Mouse (Mus musculus): ENCODE measurements at regions not wholly inside any gene's neighbourhood (a gene's known extent, or its start where the extent isn't known, plus 50 kb on each side); places are given as distances from the start of the nearest gene placed in this dataset.

DNA sequence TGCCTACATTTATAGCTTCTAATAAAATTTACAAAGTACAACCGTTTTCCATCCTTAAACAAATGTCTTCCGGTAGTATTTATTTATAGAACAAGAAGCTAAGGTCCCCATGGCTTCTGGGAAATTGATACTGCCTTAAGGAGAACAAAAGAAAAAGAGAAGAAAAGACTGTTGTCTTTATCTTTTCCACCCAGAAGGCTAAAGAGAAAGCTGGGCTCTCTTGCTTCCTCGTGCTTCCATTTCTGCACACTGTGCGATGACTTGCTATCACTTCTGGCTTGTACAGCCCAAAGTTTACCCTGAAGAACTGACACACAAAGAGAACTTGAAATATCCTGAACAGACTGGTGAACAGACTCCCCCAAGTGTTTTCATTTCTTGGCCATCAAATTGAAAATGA is 157.2 kb downstream of the P2ry1 start:
- TF ChIP-seq CTCF (IDR thresholded peaks at IDR 0.05; ENCODE audit: control insufficient read depth, insufficient read depth, insufficient read length) (no peak), USF1 (IDR thresholded peaks at IDR 0.05; ENCODE audit: low read depth) (no peak), MYOG (IDR thresholded peaks at IDR 0.05; ENCODE audit: control insufficient read depth, extremely low read depth, insufficient read length) (no peak), MAX (IDR thresholded peaks at IDR 0.05) (no peak), FOSL1 (IDR thresholded peaks at IDR 0.05; ENCODE audit: insufficient read depth, low read length, poor library complexity, severe bottlenecking) (no peak)
